Mouse (Mus musculus) liver, embryonic 15.5 days (tissue): ENCODE results near the gene Echdc1. TPM values are rescaled to one million over a fixed set of nuclear protein-coding genes. Genes with fewer than 3 reads are reported as not detected.
A peak's percentile ranks its signal among the peaks of the same experiment; 100 is the strongest.
"Not testable (repeated sequence)": the region's sequence is repeated elsewhere in the genome, so short reads cannot be mapped to it uniquely, and the experiment has no call there.

Experiments used
- ATAC-seq: fragments of 200-750 bp; cut with Nextera tagmentation; 2 replicates; pipeline ENCODE4 v1.8.0; 2017; ENCODE audit warnings: moderate number of reproducible peaks, mild to moderate bottlenecking, moderate library complexity; ENCODE audit not compliant: insufficient read depth
- H3K27ac ChIP-seq: fragments of 300-500 bp; sonication (generic); replicated peaks from 2 replicates; pipeline ENCODE4 v1.5.1; 2015; ENCODE audit warnings: mild to moderate bottlenecking, inconsistent platforms
- H3K27me3 ChIP-seq: fragments of 300-500 bp; sonication (generic); 2 replicates; pipeline ENCODE4 v1.6.1; 2015; ENCODE audit warnings: mild to moderate bottlenecking, inconsistent platforms
- H3K36me3 ChIP-seq: fragments of 300-500 bp; sonication (generic); replicated peaks from 2 replicates; pipeline ENCODE4 v1.6.1; 2015; ENCODE audit warnings: moderate library complexity, mild to moderate bottlenecking, inconsistent platforms
- H3K4me1 ChIP-seq: fragments of 300-500 bp; sonication (generic); replicated peaks from 2 replicates; pipeline ENCODE4 v1.6.1; 2015; ENCODE audit warnings: inconsistent platforms
- H3K4me2 ChIP-seq: fragments of 300-500 bp; sonication (generic); 2 replicates; pipeline ENCODE4 v1.6.1; 2015; ENCODE audit warnings: moderate library complexity, mild to moderate bottlenecking, inconsistent platforms
- H3K4me3 ChIP-seq: fragments of 300-500 bp; sonication (generic); replicated peaks from 2 replicates; pipeline ENCODE4 v1.5.1; 2015; ENCODE audit warnings: mild to moderate bottlenecking, inconsistent platforms
- H3K9ac ChIP-seq: fragments of 300-500 bp; sonication (generic); 2 replicates; pipeline ENCODE4 v1.6.1; 2015; ENCODE audit warnings: moderate library complexity, mild to moderate bottlenecking, inconsistent platforms
- H3K9me3 ChIP-seq: fragments of 300-500 bp; sonication (generic); replicated peaks from 2 replicates; pipeline ENCODE4 v1.6.1; 2016; ENCODE audit warnings: inconsistent platforms
- WGBS: fragments of 180-500 bp; shearing (Covaris S2); methylation state at CpG from one replicate; pipeline ENCODE4 v1.1.7; 2015; ENCODE audit warnings: mixed read lengths; ENCODE audit not compliant: insufficient replicate concordance; 5-methylcytosine and 5-hydroxymethylcytosine counted together
- polyA plus RNA-seq: library from polyadenylated mRNA; unstranded; fragments of >200 nt; fragmentation: Nextera tagmentation; extraction: Ambion mirVana; gene quantifications from 2 replicates; pipeline ENCODE4 v1.2.1, GENCODE M21; 2015

Gene Echdc1
- polyA plus RNA-seq, 1 experiment from 2014 or later = 20.1 TPM

DNA sequence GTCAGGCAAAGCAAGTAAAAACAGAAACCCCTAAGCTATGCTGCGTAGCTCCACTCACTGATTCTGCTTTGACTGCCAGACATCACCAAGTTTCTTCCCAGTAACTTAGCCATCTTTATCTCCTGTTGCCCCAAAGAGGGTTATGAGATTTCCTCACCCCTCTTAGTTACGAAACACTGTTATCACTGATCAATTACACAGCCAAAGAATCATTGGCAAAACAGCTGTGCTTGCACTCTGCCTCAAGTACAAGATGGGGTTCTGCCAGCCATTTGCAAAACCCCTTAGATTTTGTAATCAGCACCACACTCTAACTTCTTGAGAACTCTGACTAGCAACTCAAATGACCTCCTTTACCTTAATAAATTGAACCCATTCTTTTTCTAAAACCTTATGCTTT lies 38.5 kb downstream of the Echdc1 start:
- H3K4me1 ChIP-seq = no peaks in the 10 kb centered on the region; the same call in 1 of the 2 replicates
- no peak overlapping the region for H3K4me3 ChIP-seq
- WGBS = 66% methylated on average over 2 of the region's 2 CpGs
- no peak overlapping the region for H3K4me2 ChIP-seq
- H3K9me3 ChIP-seq = no peaks in the 10 kb centered on the region
- no peak for ATAC-seq
- no peak overlapping the region for H3K9ac ChIP-seq
- H3K27me3 ChIP-seq = no peaks in the 10 kb centered on the region
- H3K36me3 ChIP-seq = peaks cover 37% of the 10 kb centered on the region
- no peak overlapping the region for H3K27ac ChIP-seq

DNA sequence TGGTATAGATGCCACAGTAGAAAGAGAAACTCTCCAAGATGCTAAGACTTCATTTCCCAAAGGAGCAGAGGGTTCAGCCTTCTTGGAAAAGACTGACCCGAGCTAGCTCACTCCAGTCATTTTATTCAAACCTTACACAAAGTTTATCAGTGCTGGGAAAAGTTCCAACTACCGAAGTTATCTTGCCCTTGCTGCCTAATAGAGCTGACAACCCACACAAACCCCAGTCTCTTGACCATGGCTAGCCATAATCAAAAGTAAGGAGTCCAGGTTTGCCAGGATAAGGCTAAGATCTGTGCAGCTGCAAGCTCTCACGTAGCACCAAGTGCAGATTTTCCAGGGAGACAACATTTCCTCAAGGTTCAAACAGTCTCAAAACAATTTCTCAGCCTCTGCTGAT lies 39.6 kb downstream of the Echdc1 start:
- Histone ChIP-seq H3K4me1 (peaks cover 2% of the 10 kb centered on the region; the same call in 1 of the 2 replicates), H3K36me3 (peaks cover 30% of the 10 kb centered on the region), H3K4me3 (no peak overlapping the region), H3K27me3 (no peaks in the 10 kb centered on the region), H3K4me2 (no peak overlapping the region), H3K9me3 (no peaks in the 10 kb centered on the region), H3K27ac (no peak overlapping the region), H3K9ac (no peak overlapping the region)
- 66% methylated on average over 3 of the region's 3 CpGs for WGBS
- no peak for ATAC-seq

GRCm38 (mm10) chr10:29354183-29354582 lies 41.2 kb downstream of the Echdc1 start:
- Histone ChIP-seq H3K36me3 (peaks cover 23% of the 10 kb centered on the region), H3K4me1 (peaks cover 5% of the 10 kb centered on the region; the same call in 1 of the 2 replicates), H3K9me3 (no peaks in the 10 kb centered on the region), H3K4me2 (no peak overlapping the region), H3K9ac (no peak overlapping the region), H3K27me3 (no peaks in the 10 kb centered on the region), H3K4me3 (no peak overlapping the region), H3K27ac (no peak overlapping the region)
- ATAC-seq = no peak
- 74% methylated on average over 7 of the region's 7 CpGs for WGBS

- peak overlapping the region; percentile 96 for H3K27ac ChIP-seq
- H3K4me2 ChIP-seq = peak overlapping the region; percentile 88
- H3K4me3 ChIP-seq = peak overlapping the region; percentile 95
- 2% methylated on average over 6 of the region's 6 CpGs for WGBS
- 0 out of 2 replicates have a peak, but pooled peaks cover 6% of the 10 kb centered on the region for H3K36me3 ChIP-seq
- H3K27me3 ChIP-seq = no peaks in the 10 kb centered on the region
- peaks cover 20% of the 10 kb centered on the region for H3K4me1 ChIP-seq
- no peak for ATAC-seq
- no peaks in the 10 kb centered on the region for H3K9me3 ChIP-seq
- peak overlapping the region; percentile 98 for H3K9ac ChIP-seq
These were observed 48.1 kb downstream of the Echdc1 start for GRCm38 (mm10) chr10:29361095-29361463.

DNA sequence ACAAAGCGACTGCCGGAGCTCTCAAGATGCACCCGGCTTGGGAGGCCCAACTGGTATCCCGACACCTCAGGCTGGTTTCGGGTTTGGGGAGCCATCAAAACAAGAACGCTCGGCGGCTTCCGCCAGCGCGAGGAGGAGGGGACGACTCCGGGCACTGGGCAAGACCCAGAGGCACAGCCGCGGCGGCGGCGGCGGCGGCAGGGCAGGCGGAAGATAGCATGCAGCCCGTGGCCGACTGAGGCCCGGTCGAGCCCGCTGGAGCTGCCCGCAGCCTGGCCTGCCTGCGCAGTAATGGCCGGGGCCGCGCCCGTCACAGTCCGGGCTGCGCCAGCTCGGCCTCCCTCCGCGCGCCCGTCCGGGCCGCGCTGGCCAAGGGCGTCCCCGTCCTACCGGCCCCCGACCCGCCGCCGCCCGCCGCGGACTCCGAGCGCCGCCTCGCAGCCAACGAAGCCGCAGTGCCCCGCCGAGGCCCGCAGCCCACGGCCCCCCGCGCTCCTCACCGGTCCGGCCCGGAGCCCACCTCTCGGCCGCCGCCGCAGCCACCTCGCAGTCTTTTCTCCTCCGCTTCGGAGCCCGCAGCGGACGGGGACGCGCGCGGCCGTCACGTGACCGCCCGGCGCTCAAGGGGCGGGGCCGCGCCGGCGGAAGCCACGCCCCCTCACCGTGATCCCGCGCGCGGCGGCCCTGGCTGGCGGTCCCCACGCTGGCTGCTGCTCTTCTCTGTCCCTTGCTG lies 48.7 kb downstream of the Echdc1 start:
- peak; percentile 98 for ATAC-seq
- H3K27ac ChIP-seq = peak overlapping the region; percentile 96
- 0 out of 2 replicates have a peak, but pooled peaks cover 6% of the 10 kb centered on the region for H3K36me3 ChIP-seq
- H3K4me1 ChIP-seq = peaks cover 20% of the 10 kb centered on the region
- H3K27me3 ChIP-seq = no peaks in the 10 kb centered on the region
- H3K4me3 ChIP-seq = peak overlapping the region; percentile 95
- H3K9ac ChIP-seq = peak overlapping the region; percentile 98
- no peaks in the 10 kb centered on the region for H3K9me3 ChIP-seq
- H3K4me2 ChIP-seq = peak overlapping the region; percentile 88
- under 1% methylated on average over 80 of the region's 100 CpGs for WGBS

- Histone ChIP-seq H3K9me3 (no peaks in the 10 kb centered on the region), H3K4me3 (peak within 1 kb of the TSS; percentile 95), H3K9ac (peak within 1 kb of the TSS; percentile 98), H3K4me2 (peak within 1 kb of the TSS; percentile 88), H3K36me3 (0 out of 2 replicates have a peak, but pooled peaks cover 3% of the 10 kb centered on the region), H3K27ac (peak within 1 kb of the TSS; percentile 96), H3K27me3 (no peaks in the 10 kb centered on the region), H3K4me1 (peaks cover 19% of the 10 kb centered on the region)
- peak; percentile 5 for ATAC-seq
- 6% methylated on average over 15 of the region's 15 CpGs for WGBS
These were observed 49.4 kb downstream of the Echdc1 start, which contains the start of gene Rnf146 for GRCm38 (mm10) chr10:29362197-29362900. TSS of gene Rnf146 (minus strand) at chr10:29362442.

GRCm38 (mm10) chr10:29374065-29374464 lies 61.1 kb downstream of the Echdc1 start:
- Histone ChIP-seq H3K9ac (no peak overlapping the region), H3K4me3 (no peak overlapping the region), H3K9me3 (no peaks in the 10 kb centered on the region), H3K36me3 (no peaks in the 10 kb centered on the region), H3K4me1 (no peaks in the 10 kb centered on the region), H3K27me3 (no peaks in the 10 kb centered on the region), H3K4me2 (no peak overlapping the region), H3K27ac (no peak overlapping the region)
- 62% methylated on average over 5 of the region's 5 CpGs for WGBS
- no peak for ATAC-seq

DNA sequence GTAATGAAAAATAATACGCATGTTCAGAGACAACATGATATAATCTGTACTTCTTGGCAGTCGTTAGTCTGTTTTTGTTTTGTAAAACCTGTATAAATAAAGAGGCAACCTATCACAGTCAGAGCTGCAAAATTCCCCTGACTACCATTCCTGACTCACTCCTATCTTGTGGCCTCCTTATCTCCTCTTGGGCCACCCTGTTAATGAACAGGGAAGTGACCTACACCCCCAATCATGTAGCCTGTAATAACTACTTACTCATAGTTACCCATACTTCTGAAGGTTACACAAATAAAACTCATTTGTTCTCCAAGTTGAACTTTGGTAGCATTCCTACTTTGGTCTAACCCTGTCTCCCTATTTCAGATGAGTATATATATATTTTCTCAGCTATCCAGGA lies 68.6 kb downstream of the Echdc1 start:
- H3K4me3 ChIP-seq = no peak overlapping the region
- no peaks in the 10 kb centered on the region for H3K4me1 ChIP-seq
- no peak overlapping the region for H3K4me2 ChIP-seq
- H3K36me3 ChIP-seq = no peaks in the 10 kb centered on the region
- H3K27ac ChIP-seq = no peak overlapping the region
- ATAC-seq = no peak
- H3K9me3 ChIP-seq = no peaks in the 10 kb centered on the region
- H3K9ac ChIP-seq = no peak overlapping the region
- 60% methylated on average over 2 of the region's 2 CpGs for WGBS
- H3K27me3 ChIP-seq = no peaks in the 10 kb centered on the region

GRCm38 (mm10) chr10:29394890-29395289 lies 81.9 kb downstream of the Echdc1 start:
- not testable (repeated sequence) for H3K9ac ChIP-seq, H3K4me3 ChIP-seq, ATAC-seq, H3K27ac ChIP-seq, H3K27me3 ChIP-seq, H3K4me1 ChIP-seq, H3K9me3 ChIP-seq, H3K36me3 ChIP-seq, H3K4me2 ChIP-seq
- WGBS = 50% methylated on average over 2 of the region's 2 CpGs
